Mouse (Mus musculus) heart, postnatal 0 days (tissue): ENCODE data around the gene Lhx8. TPM values are rescaled to one million over a fixed set of nuclear protein-coding genes. Genes with fewer than 3 reads are reported as not detected.
A peak's percentile ranks its signal among the peaks of the same experiment; 100 is the strongest.

Experiments
- ATAC-seq: fragments of 200-750 bp; cut with Nextera tagmentation; 2 replicates; pipeline ENCODE4 v1.8.0; 2017; ENCODE audit warnings: low read depth, moderate number of reproducible peaks, moderate library complexity; ENCODE audit not compliant: insufficient read depth
- DNase-seq: peaks from one replicate; pipeline ENCODE4 v3.0.0-alpha.2; 2016; ENCODE audit warnings: low spot score
- H3K27ac ChIP-seq: fragments of 300-500 bp; sonication (generic); 2 replicates; pipeline ENCODE4 v1.5.1; 2014; ENCODE audit warnings: low read depth, mild to moderate bottlenecking
- H3K27me3 ChIP-seq: fragments of 300-500 bp; sonication (generic); 2 replicates; pipeline ENCODE4 v1.6.1; 2014; ENCODE audit warnings: low read length, mixed read lengths; ENCODE audit not compliant: control insufficient read depth, insufficient read depth
- H3K36me3 ChIP-seq: fragments of 300-500 bp; sonication (generic); replicated peaks from 2 replicates; pipeline ENCODE4 v1.6.1; 2014; ENCODE audit warnings: low read length, mixed read lengths; ENCODE audit not compliant: control insufficient read depth, insufficient read depth
- H3K4me1 ChIP-seq: fragments of 300-500 bp; sonication (generic); 2 replicates; pipeline ENCODE4 v1.6.1; 2014; ENCODE audit warnings: antibody characterized with exemption; ENCODE audit not compliant: control insufficient read depth, insufficient read depth
- H3K4me2 ChIP-seq: fragments of 300-500 bp; sonication (generic); 2 replicates; pipeline ENCODE4 v1.6.1; 2014; ENCODE audit warnings: low read depth, mild to moderate bottlenecking, low read length, moderate library complexity
- H3K4me3 ChIP-seq: fragments of 300-500 bp; sonication (generic); 2 replicates; pipeline ENCODE4 v1.5.1; 2014; ENCODE audit warnings: low read depth, low read length
- H3K9ac ChIP-seq: fragments of 300-500 bp; sonication (generic); replicated peaks from 2 replicates; pipeline ENCODE4 v1.6.1; 2014; ENCODE audit warnings: low read depth, low read length, mixed read lengths
- H3K9me3 ChIP-seq: fragments of 300-500 bp; sonication (generic); replicated peaks from 2 replicates; pipeline ENCODE4 v1.6.1; 2016; ENCODE audit warnings: low read length; ENCODE audit not compliant: control insufficient read depth
- CTCF ChIP-seq: IDR thresholded peaks from 2 replicates; pipeline ENCODE4 v1.5.1; 2016; ENCODE audit warnings: antibody characterized with exemption, control low read depth, low read depth
- EP300 ChIP-seq: IDR thresholded peaks from 2 replicates; pipeline ENCODE4 v1.6.1; 2016; ENCODE audit warnings: antibody characterized with exemption, low read depth
- WGBS: fragments of 180-500 bp; shearing (Covaris S2); extraction: QIAGEN DNeasy Blood & Tissue Kit; methylation state at CpG from one replicate; pipeline ENCODE4 v1.1.7; 2014; 5-methylcytosine and 5-hydroxymethylcytosine counted together
- polyA plus RNA-seq: library from polyadenylated mRNA; unstranded; fragments of >200 nt; fragmentation: Nextera tagmentation; extraction: Ambion mirVana; gene quantifications from 2 replicates; pipeline ENCODE4 v1.2.1, GENCODE M21; 2015
- total RNA-seq: library from RNA; depleted of rRNA; stranded (reverse); fragments of >200 nt; gene quantifications from 2 replicates; pipeline ENCODE4 v1.2.3, GENCODE M21; 2014; ENCODE audit warnings: low replicate concordance; rRNA removed

The Lhx8 gene
- not detected in 2 replicates for total RNA-seq
- 0.15 TPM in 1 of 2 replicates, not detected in the other for polyA plus RNA-seq

GRCm38 (mm10) chr3:154330181-154331002, at the start of gene Lhx8:
Gene Lhx8 (minus strand): TSS chr3:154330659.
- H3K9me3 ChIP-seq, result no peaks in the 10 kb centered on the region
- H3K27ac ChIP-seq, result no peak within 1 kb of the TSS
- H3K4me2 ChIP-seq, result peak within 1 kb of the TSS; percentile 56
- DNase-seq (peak; percentile 16), ATAC-seq (no peak)
- 2% methylated on average over 28 of the region's 28 CpGs for WGBS
- peaks cover 96% of the 10 kb centered on the region for H3K27me3 ChIP-seq
- no peak within 1 kb of the TSS for H3K9ac ChIP-seq
- no peak for TF ChIP-seq EP300
- no peak for TF ChIP-seq CTCF
- peaks cover 18% of the 10 kb centered on the region; the same call in 1 of the 2 replicates for H3K4me1 ChIP-seq
- no peaks in the 10 kb centered on the region for H3K36me3 ChIP-seq
- peak within 1 kb of the TSS; percentile 40 for H3K4me3 ChIP-seq

- Histone ChIP-seq H3K27me3 (no peaks in the 10 kb centered on the region), H3K27ac (no peak overlapping the region), H3K4me2 (no peak overlapping the region), H3K9me3 (no peaks in the 10 kb centered on the region; the same call in 1 of the 2 replicates), H3K9ac (no peak overlapping the region), H3K36me3 (no peaks in the 10 kb centered on the region), H3K4me3 (no peak overlapping the region), H3K4me1 (no peaks in the 10 kb centered on the region)
- WGBS, result 63% methylated on average over 5 of the region's 5 CpGs
- ATAC-seq (no peak), DNase-seq (no peak)
- no peak for TF ChIP-seq CTCF
- TF ChIP-seq EP300, result no peak
Observed at GRCm38 (mm10) chr3:154373536-154373935, 43.1 kb upstream of the Lhx8 start.

- TF ChIP-seq EP300 (no peak), CTCF (no peak)
- H3K4me2 ChIP-seq, result no peak overlapping the region
- DNase-seq (no peak), ATAC-seq (no peak)
- no peaks in the 10 kb centered on the region for H3K36me3 ChIP-seq
- no peaks in the 10 kb centered on the region for H3K4me1 ChIP-seq
- H3K9ac ChIP-seq, result no peak overlapping the region
- H3K9me3 ChIP-seq, result no peaks in the 10 kb centered on the region; the same call in 1 of the 2 replicates
- H3K27me3 ChIP-seq, result no peaks in the 10 kb centered on the region
- no peak overlapping the region for H3K4me3 ChIP-seq
- H3K27ac ChIP-seq, result no peak overlapping the region
Observed at GRCm38 (mm10) chr3:154372688-154373087, 42.2 kb upstream of the Lhx8 start.

GRCm38 (mm10) chr3:154367327-154367726, 36.9 kb upstream of the Lhx8 start:
- no peak for ATAC-seq
- no peak for DNase-seq
- Histone ChIP-seq H3K4me2 (no peak overlapping the region), H3K4me1 (no peaks in the 10 kb centered on the region), H3K9ac (no peak overlapping the region), H3K27me3 (no peaks in the 10 kb centered on the region), H3K27ac (no peak overlapping the region), H3K4me3 (no peak overlapping the region), H3K36me3 (no peaks in the 10 kb centered on the region), H3K9me3 (no peaks in the 10 kb centered on the region; the same call in 1 of the 2 replicates)
- TF ChIP-seq EP300 (no peak), CTCF (no peak)
- 24% methylated on average over 3 of the region's 3 CpGs for WGBS

GRCm38 (mm10) chr3:154364604-154365209, 34.2 kb upstream of the Lhx8 start:
- H3K4me3 ChIP-seq, result no peak overlapping the region
- H3K4me2 ChIP-seq, result no peak overlapping the region
- DNase-seq (peak; percentile 9), ATAC-seq (no peak)
- no peaks in the 10 kb centered on the region for H3K27me3 ChIP-seq
- no peak overlapping the region for H3K27ac ChIP-seq
- no peaks in the 10 kb centered on the region; the same call in 1 of the 2 replicates for H3K9me3 ChIP-seq
- H3K9ac ChIP-seq, result no peak overlapping the region
- WGBS, result 29% methylated on average over 10 of the region's 10 CpGs
- peak; percentile 60 for TF ChIP-seq CTCF
- no peak for TF ChIP-seq EP300
- no peaks in the 10 kb centered on the region for H3K4me1 ChIP-seq
- H3K36me3 ChIP-seq, result no peaks in the 10 kb centered on the region
